Mouse (Mus musculus): ENCODE results near the gene Olfr60. TPM values are rescaled to one million over a fixed set of nuclear protein-coding genes. Genes with fewer than 3 reads are reported as not detected.

Gene Olfr60
- polyA plus RNA-seq, 1 experiment, result 0.05 TPM

GRCm38 (mm10) chr7:140321135-140321534 lies 40.3 kb downstream of the Olfr60 start:
- Histone ChIP-seq H3K4me3 (ENCODE audit: insufficient read depth, low read depth, low read length) (no peak overlapping the region), H3K27ac (ENCODE audit: insufficient read depth, low read depth, low read length) (no peak overlapping the region), H3K4me1 (ENCODE audit: control insufficient read depth, insufficient read depth, low read length) (no peaks in the 10 kb centered on the region), H3K36me3 (ENCODE audit: control insufficient read depth, insufficient read depth, low read length) (no peaks in the 10 kb centered on the region), H3K27me3 (replicated peaks; ENCODE audit: control insufficient read depth, insufficient read depth, low read length) (no peaks in the 10 kb centered on the region)
- TF ChIP-seq CTCF (conservative IDR thresholded peaks at IDR 0.05; ENCODE audit: insufficient read depth, insufficient read length, low read depth, low read length), result no peak
- no peak for TF ChIP-seq POLR2A (IDR thresholded peaks at IDR 0.05; ENCODE audit: low read depth, low read length)
- DNase-seq, result no peak

GRCm38 (mm10) chr7:140320558-140320957 lies 40.9 kb downstream of the Olfr60 start, which contains the start of gene Olfr525:
TSS of gene Olfr525 (plus strand) at chr7:140320858.
- DNase-seq, result no peak
- H3K27me3 ChIP-seq (replicated peaks; ENCODE audit: control insufficient read depth, insufficient read depth, low read length), result no peaks in the 10 kb centered on the region
- WGBS, result 53% methylated on average over 1 of the region's 1 CpGs
- H3K27ac ChIP-seq (ENCODE audit: insufficient read depth, low read depth, low read length), result no peak within 1 kb of the TSS
- no peaks in the 10 kb centered on the region for H3K36me3 ChIP-seq (ENCODE audit: control insufficient read depth, insufficient read depth, low read length)
- no peaks in the 10 kb centered on the region for H3K4me1 ChIP-seq (ENCODE audit: control insufficient read depth, insufficient read depth, low read length)
- no peak within 1 kb of the TSS for H3K4me3 ChIP-seq (ENCODE audit: insufficient read depth, low read depth, low read length)
- TF ChIP-seq POLR2A (IDR thresholded peaks at IDR 0.05; ENCODE audit: low read depth, low read length) (no peak), CTCF (conservative IDR thresholded peaks at IDR 0.05; ENCODE audit: insufficient read depth, insufficient read length, low read depth, low read length) (no peak)

GRCm38 (mm10) chr7:140319861-140320385 lies 41.5 kb downstream of the Olfr60 start:
- H3K4me1 ChIP-seq (ENCODE audit: control insufficient read depth, insufficient read depth, low read length), result no peaks in the 10 kb centered on the region
- WGBS, result 47% methylated on average over 3 of the region's 3 CpGs
- peak; percentile 63 for DNase-seq
- no peak overlapping the region for H3K27ac ChIP-seq (ENCODE audit: insufficient read depth, low read depth, low read length)
- H3K27me3 ChIP-seq (replicated peaks; ENCODE audit: control insufficient read depth, insufficient read depth, low read length), result no peaks in the 10 kb centered on the region
- no peaks in the 10 kb centered on the region for H3K36me3 ChIP-seq (ENCODE audit: control insufficient read depth, insufficient read depth, low read length)
- H3K4me3 ChIP-seq (ENCODE audit: insufficient read depth, low read depth, low read length), result no peak overlapping the region
- no peak for TF ChIP-seq CTCF (conservative IDR thresholded peaks at IDR 0.05; ENCODE audit: insufficient read depth, insufficient read length, low read depth, low read length)
- no peak for TF ChIP-seq POLR2A (IDR thresholded peaks at IDR 0.05; ENCODE audit: low read depth, low read length)

GRCm38 (mm10) chr7:140299416-140299815 lies 62.1 kb downstream of the Olfr60 start:
- no peaks in the 10 kb centered on the region for H3K36me3 ChIP-seq (ENCODE audit: control insufficient read depth, insufficient read depth, low read length)
- no peak for TF ChIP-seq CTCF (conservative IDR thresholded peaks at IDR 0.05; ENCODE audit: insufficient read depth, insufficient read length, low read depth, low read length)
- no peak for TF ChIP-seq POLR2A (IDR thresholded peaks at IDR 0.05; ENCODE audit: low read depth, low read length)
- no peak overlapping the region for H3K27ac ChIP-seq (ENCODE audit: insufficient read depth, low read depth, low read length)
- no peaks in the 10 kb centered on the region for H3K27me3 ChIP-seq (replicated peaks; ENCODE audit: control insufficient read depth, insufficient read depth, low read length)
- WGBS, result 89% methylated on average over 3 of the region's 3 CpGs
- no peaks in the 10 kb centered on the region for H3K4me1 ChIP-seq (ENCODE audit: control insufficient read depth, insufficient read depth, low read length)
- no peak for DNase-seq
- no peak overlapping the region for H3K4me3 ChIP-seq (ENCODE audit: insufficient read depth, low read depth, low read length)

- Histone ChIP-seq H3K36me3 (ENCODE audit: control insufficient read depth, insufficient read depth, low read length) (no peaks in the 10 kb centered on the region), H3K27me3 (replicated peaks; ENCODE audit: control insufficient read depth, insufficient read depth, low read length) (no peaks in the 10 kb centered on the region), H3K27ac (ENCODE audit: insufficient read depth, low read depth, low read length) (no peak overlapping the region), H3K4me1 (ENCODE audit: control insufficient read depth, insufficient read depth, low read length) (no peaks in the 10 kb centered on the region), H3K4me3 (ENCODE audit: insufficient read depth, low read depth, low read length) (no peak overlapping the region)
- TF ChIP-seq POLR2A (IDR thresholded peaks at IDR 0.05; ENCODE audit: low read depth, low read length) (no peak), CTCF (conservative IDR thresholded peaks at IDR 0.05; ENCODE audit: insufficient read depth, insufficient read length, low read depth, low read length) (no peak)
- no peak for DNase-seq
- 71% methylated on average over 6 of the region's 6 CpGs for WGBS
Observed at GRCm38 (mm10) chr7:140296876-140297275, 64.6 kb downstream of the Olfr60 start.

- DNase-seq, result no peak
- no peaks in the 10 kb centered on the region for H3K4me1 ChIP-seq (ENCODE audit: control insufficient read depth, insufficient read depth, low read length)
- no peaks in the 10 kb centered on the region for H3K27me3 ChIP-seq (replicated peaks; ENCODE audit: control insufficient read depth, insufficient read depth, low read length)
- no peak for TF ChIP-seq CTCF (conservative IDR thresholded peaks at IDR 0.05; ENCODE audit: insufficient read depth, insufficient read length, low read depth, low read length)
- no peak for TF ChIP-seq POLR2A (IDR thresholded peaks at IDR 0.05; ENCODE audit: low read depth, low read length)
- WGBS, result 91% methylated on average over 9 of the region's 9 CpGs
- H3K4me3 ChIP-seq (ENCODE audit: insufficient read depth, low read depth, low read length), result no peak overlapping the region
- no peaks in the 10 kb centered on the region for H3K36me3 ChIP-seq (ENCODE audit: control insufficient read depth, insufficient read depth, low read length)
- no peak overlapping the region for H3K27ac ChIP-seq (ENCODE audit: insufficient read depth, low read depth, low read length)
Observed at GRCm38 (mm10) chr7:140295746-140296145, 65.7 kb downstream of the Olfr60 start.

Other genes with a start within 250 kb of the Olfr60 start
- gene Paox, start 245.9 kb downstream of the Olfr60 start, polyA plus RNA-seq (2012; rRNA removed), result 10.4 and 12.0 TPM in 2 replicates
- 381 and 422 TPM in 2 replicates for gene Echs1, start 245.2 kb downstream of the Olfr60 start, polyA plus RNA-seq (2012; rRNA removed)
- 40.3 and 45.1 TPM in 2 replicates for gene Mtg1, start 224.1 kb downstream of the Olfr60 start, polyA plus RNA-seq (2012; rRNA removed)
- 0.16 TPM in 2 replicates for gene Sprn, start 206.8 kb downstream of the Olfr60 start, polyA plus RNA-seq (2012; rRNA removed)
- gene Olfr522, start 196.9 kb downstream of the Olfr60 start, polyA plus RNA-seq (2012; rRNA removed), result not detected in 2 replicates
- gene Olfr523, start 188.5 kb downstream of the Olfr60 start, polyA plus RNA-seq (2012; rRNA removed), result 0.05 TPM in 1 of 2 replicates, not detected in the other
- not detected in 2 replicates for gene Olfr524, start 155.7 kb downstream of the Olfr60 start, polyA plus RNA-seq (2012; rRNA removed)
- gene Cd163l1, start 143.4 kb downstream of the Olfr60 start, polyA plus RNA-seq (2012; rRNA removed), result 0.30 and 0.66 TPM in 2 replicates
- gene 5830411N06Rik, start 114.4 kb downstream of the Olfr60 start, polyA plus RNA-seq (2012; rRNA removed), result 0.11 TPM in 2 replicates
- gene Olfr525, start 40.8 kb downstream of the Olfr60 start, polyA plus RNA-seq (2012; rRNA removed), result not detected in 2 replicates
- gene Olfr527, start 27.7 kb downstream of the Olfr60 start, polyA plus RNA-seq (2012; rRNA removed), result not detected in 2 replicates
- gene Olfr530, start 14.7 kb upstream of the Olfr60 start, polyA plus RNA-seq (2012; rRNA removed), result not detected in 2 replicates
- not detected in 2 replicates for gene Olfr531, start 41.2 kb upstream of the Olfr60 start, polyA plus RNA-seq (2012; rRNA removed)
- not detected in 2 replicates for gene Olfr532, start 60.0 kb upstream of the Olfr60 start, polyA plus RNA-seq (2012; rRNA removed)
- not detected in 2 replicates for gene Olfr533, start 101.7 kb upstream of the Olfr60 start, polyA plus RNA-seq (2012; rRNA removed)
- not detected in 2 replicates for gene Olfr535, start 122.5 kb upstream of the Olfr60 start, polyA plus RNA-seq (2012; rRNA removed)
- not detected in 2 replicates for gene Olfr536, start 145.7 kb upstream of the Olfr60 start, polyA plus RNA-seq (2012; rRNA removed)
- gene Olfr538, start 206.2 kb upstream of the Olfr60 start, polyA plus RNA-seq (2012; rRNA removed), result not detected in 2 replicates
- not detected in 2 replicates for gene Olfr46, start 239.6 kb upstream of the Olfr60 start, polyA plus RNA-seq (2012; rRNA removed)

Data from kidney, adult 2 months (tissue).